Mouse (Mus musculus) intestine, embryonic 15.5 days (tissue): ENCODE results near the gene Ppm1g. TPM values are rescaled to one million over a fixed set of nuclear protein-coding genes. Genes with fewer than 3 reads are reported as not detected.

Experiments used
- ATAC-seq: fragments of 200-750 bp; cut with Nextera tagmentation; 2 replicates; pipeline ENCODE4 v1.8.0; 2017; ENCODE audit warnings: moderate TSS enrichment, moderate library complexity
- H3K27ac ChIP-seq: fragments of 300-500 bp; sonication (generic); 2 replicates; pipeline ENCODE4 v1.5.1; 2015; ENCODE audit warnings: mild to moderate bottlenecking, inconsistent platforms
- H3K27me3 ChIP-seq: fragments of 300-500 bp; sonication (generic); replicated peaks from 2 replicates; pipeline ENCODE4 v1.6.1; 2015; ENCODE audit warnings: inconsistent platforms
- H3K36me3 ChIP-seq: fragments of 300-500 bp; sonication (generic); 2 replicates; pipeline ENCODE4 v1.6.1; 2015; ENCODE audit warnings: inconsistent platforms
- H3K4me1 ChIP-seq: fragments of 300-500 bp; sonication (generic); replicated peaks from 2 replicates; pipeline ENCODE4 v1.6.1; 2015; ENCODE audit warnings: inconsistent platforms
- H3K4me2 ChIP-seq: fragments of 300-500 bp; sonication (generic); replicated peaks from 2 replicates; pipeline ENCODE4 v1.6.1; 2015; ENCODE audit warnings: mild to moderate bottlenecking, inconsistent platforms
- H3K4me3 ChIP-seq: fragments of 300-500 bp; sonication (generic); replicated peaks from 2 replicates; pipeline ENCODE4 v1.5.1; 2015; ENCODE audit warnings: inconsistent platforms
- H3K9ac ChIP-seq: fragments of 300-500 bp; sonication (generic); 2 replicates; pipeline ENCODE4 v1.6.1; 2015; ENCODE audit warnings: inconsistent platforms
- H3K9me3 ChIP-seq: fragments of 300-500 bp; sonication (generic); 2 replicates; pipeline ENCODE4 v1.6.1; 2016; ENCODE audit warnings: inconsistent platforms
- WGBS: fragments of 180-500 bp; shearing (Covaris S2); methylation state at CpG from one replicate; pipeline ENCODE4 v1.1.7; 2015; 5-methylcytosine and 5-hydroxymethylcytosine counted together
- polyA plus RNA-seq: library from polyadenylated mRNA; unstranded; fragments of >200 nt; fragmentation: Nextera tagmentation; extraction: Ambion mirVana; gene quantifications from 2 replicates; pipeline ENCODE4 v1.2.1, GENCODE M21; 2015

Gene Ppm1g
- polyA plus RNA-seq, 1 experiment from 2014 or later = 124 TPM

DNA sequence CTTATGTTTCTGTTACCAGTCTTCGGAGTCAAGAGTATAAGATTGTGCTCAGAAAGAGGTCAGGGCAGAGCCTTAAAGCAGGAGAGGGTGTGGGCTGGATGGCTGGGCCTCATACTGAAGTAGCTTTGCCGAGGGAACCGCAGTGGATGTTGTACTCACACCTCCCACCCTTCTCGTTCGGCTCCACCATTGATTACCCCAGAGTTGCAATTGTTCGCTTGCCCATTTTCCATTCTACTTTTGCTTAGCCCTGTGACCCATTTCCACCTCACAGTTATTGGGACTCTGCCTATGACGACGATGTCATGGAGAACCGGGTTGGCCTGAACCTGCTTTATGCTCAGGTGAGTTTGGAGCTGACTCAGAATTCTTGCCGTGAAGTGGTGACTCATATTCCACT is 24.3 kb downstream of the Ppm1g start:
- Histone ChIP-seq H3K4me1 (peaks cover 26% of the 10 kb centered on the region), H3K9me3 (0 out of 2 replicates have a peak, but pooled peaks cover 4% of the 10 kb centered on the region), H3K4me2 (no peak overlapping the region), H3K36me3 (peaks cover 52% of the 10 kb centered on the region), H3K27ac (no peak overlapping the region), H3K9ac (no peak overlapping the region), H3K27me3 (no peaks in the 10 kb centered on the region), H3K4me3 (no peak overlapping the region)
- ATAC-seq = no peak
- 92% methylated on average over 10 of the region's 10 CpGs for WGBS

DNA sequence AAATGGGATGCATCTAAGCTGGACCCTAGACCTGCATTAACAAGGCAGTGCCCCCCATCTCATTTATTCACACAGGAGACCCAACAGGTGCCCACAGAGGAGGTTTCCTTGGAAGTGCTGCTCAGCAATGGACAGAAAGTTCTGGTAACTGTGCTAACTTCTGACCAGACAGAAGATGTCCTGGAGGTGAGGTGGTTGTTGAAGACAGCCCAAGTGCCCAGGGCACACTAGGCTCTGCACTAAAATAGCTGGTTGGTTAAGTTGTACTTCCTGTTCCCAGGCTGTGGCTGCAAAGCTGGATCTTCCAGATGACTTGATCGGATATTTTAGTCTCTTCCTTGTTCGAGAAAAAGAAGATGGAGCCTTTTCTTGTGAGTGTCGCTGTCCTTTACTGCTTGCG is 24.8 kb downstream of the Ppm1g start:
- WGBS = 88% methylated on average over 4 of the region's 4 CpGs
- ATAC-seq = no peak
- no peaks in the 10 kb centered on the region for H3K27me3 ChIP-seq
- no peak overlapping the region for H3K27ac ChIP-seq
- peaks cover 58% of the 10 kb centered on the region for H3K36me3 ChIP-seq
- no peak overlapping the region for H3K4me2 ChIP-seq
- H3K4me3 ChIP-seq = no peak overlapping the region
- H3K4me1 ChIP-seq = peaks cover 23% of the 10 kb centered on the region
- H3K9ac ChIP-seq = no peak overlapping the region
- H3K9me3 ChIP-seq = 0 out of 2 replicates have a peak, but pooled peaks cover 4% of the 10 kb centered on the region

DNA sequence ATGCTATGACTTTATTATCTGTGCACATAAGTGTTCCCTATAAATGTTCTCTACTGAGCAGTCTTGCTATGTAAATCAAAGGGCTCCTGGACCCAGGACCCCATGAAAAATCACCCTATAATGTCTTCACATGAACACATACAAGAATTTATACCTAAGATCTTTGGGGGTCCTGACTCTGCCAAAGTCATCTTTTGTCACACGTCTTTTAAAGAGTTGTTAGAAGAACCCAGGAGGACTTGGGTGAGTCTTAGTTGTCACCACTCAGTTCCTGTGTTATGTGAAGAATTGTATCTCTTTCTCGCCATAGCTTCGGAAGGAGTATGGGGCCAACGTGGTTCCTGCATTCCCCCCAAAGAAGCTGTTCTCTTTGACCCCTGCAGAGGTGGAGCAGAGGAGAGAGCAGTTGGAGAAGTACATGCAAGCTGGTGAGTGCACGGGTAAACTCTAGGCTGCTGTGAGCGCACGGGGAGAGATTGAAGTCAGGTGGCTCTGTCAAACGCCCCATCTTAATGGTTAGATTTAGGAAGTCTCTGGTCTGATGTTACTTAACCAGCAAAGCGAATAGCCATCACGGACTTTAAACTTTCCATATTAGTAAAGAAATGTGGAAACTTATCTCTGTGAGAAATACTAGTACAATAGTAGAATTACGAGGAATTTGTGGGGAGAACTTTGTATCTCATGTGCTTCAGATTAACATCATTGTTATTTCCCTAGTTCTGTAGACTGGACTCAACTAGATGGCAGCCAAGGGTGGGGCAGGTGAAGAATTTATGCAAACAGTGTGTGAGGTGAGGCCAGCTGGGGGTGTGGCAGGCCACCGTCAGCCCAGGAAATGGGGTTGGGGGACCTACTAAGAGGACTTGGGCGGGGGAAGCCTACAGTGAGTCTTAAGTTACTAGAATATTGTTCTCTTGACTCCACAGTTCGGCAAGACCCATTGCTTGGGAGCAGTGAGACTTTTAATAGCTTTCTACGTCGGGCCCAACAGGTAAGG is 25.7 kb downstream of the Ppm1g start:
- Histone ChIP-seq H3K4me1 (peaks cover 17% of the 10 kb centered on the region; the same call in 1 of the 2 replicates), H3K4me2 (peak overlapping the region; percentile 80; the same call in 1 of the 2 replicates), H3K27ac (no peak overlapping the region), H3K9me3 (no peaks in the 10 kb centered on the region), H3K4me3 (peak overlapping the region; percentile 67; the same call in 1 of the 2 replicates), H3K27me3 (no peaks in the 10 kb centered on the region), H3K9ac (no peak overlapping the region), H3K36me3 (peaks cover 54% of the 10 kb centered on the region)
- WGBS = 89% methylated on average over 16 of the region's 16 CpGs
- ATAC-seq = no peak

- 10% methylated on average over 25 of the region's 25 CpGs for WGBS
- ATAC-seq = no peak
Measured at GRCm38 (mm10) chr5:31193631-31194281, 26.7 kb downstream of the Ppm1g start.

DNA sequence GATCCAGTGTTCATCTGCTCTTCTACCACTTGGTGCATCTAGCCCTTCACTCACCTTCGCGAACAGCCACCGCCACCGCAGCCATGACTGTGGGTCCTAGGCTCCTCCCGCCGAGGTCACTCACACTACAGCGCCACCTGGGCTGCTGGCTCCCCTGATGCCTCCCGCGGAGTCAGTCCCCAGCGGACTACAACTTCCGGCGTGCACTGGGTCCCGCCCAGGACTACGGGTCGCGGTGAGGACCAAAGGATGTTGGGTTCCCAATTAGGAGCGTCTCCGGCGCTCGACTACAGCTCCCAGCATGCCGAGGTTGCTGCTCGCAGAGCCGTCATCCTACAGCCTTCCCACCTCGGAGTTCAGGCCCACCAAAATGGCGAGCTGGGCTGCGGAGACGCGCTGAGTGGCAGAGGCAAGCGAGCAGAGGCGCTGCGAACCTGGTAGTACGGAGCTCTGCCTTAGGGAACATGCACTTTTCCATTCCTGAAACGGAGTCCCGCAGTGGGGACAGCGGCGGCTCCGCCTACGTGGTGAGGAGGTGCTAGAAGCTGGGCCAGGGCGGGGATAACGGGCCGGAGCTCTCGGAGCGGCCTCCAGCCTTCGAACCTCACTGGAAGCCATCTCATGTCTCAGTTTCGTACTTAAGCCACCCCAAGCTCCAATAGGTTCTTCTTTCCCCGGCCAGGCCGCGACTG is 27.4 kb downstream of the Ppm1g start, which contains the start of the genes Snx17 and Eif2b4:
TSS of gene Snx17 (plus strand) at position 289 of the 692 bp plus-strand sequence.
TSS of gene Eif2b4 (minus strand) at position 492 of the 692 bp plus-strand sequence.
- Histone ChIP-seq H3K9ac (peak within 1 kb of the TSS; percentile 93), H3K27ac (peak within 1 kb of the TSS; percentile 87), H3K27me3 (no peaks in the 10 kb centered on the region), H3K9me3 (no peaks in the 10 kb centered on the region), H3K4me2 (peak within 1 kb of the TSS; percentile 80), H3K4me1 (peaks cover 17% of the 10 kb centered on the region; the same call in 1 of the 2 replicates), H3K4me3 (peak within 1 kb of the TSS; percentile 67), H3K36me3 (peaks cover 50% of the 10 kb centered on the region)
- ATAC-seq = peak; percentile 98
- under 1% methylated on average over 48 of the region's 48 CpGs for WGBS

More at GRCm38 (mm10) chr5:31193631-31194281, 26.7 kb downstream of the Ppm1g start:
- H3K4me2 ChIP-seq = peak overlapping the region; percentile 80
- H3K9me3 ChIP-seq = no peaks in the 10 kb centered on the region
- peaks cover 17% of the 10 kb centered on the region; the same call in 1 of the 2 replicates for H3K4me1 ChIP-seq
- no peaks in the 10 kb centered on the region for H3K27me3 ChIP-seq
- peaks cover 51% of the 10 kb centered on the region for H3K36me3 ChIP-seq
- H3K27ac ChIP-seq = peak overlapping the region; percentile 81
- peak overlapping the region; percentile 67 for H3K4me3 ChIP-seq
- H3K9ac ChIP-seq = peak overlapping the region; percentile 93

DNA sequence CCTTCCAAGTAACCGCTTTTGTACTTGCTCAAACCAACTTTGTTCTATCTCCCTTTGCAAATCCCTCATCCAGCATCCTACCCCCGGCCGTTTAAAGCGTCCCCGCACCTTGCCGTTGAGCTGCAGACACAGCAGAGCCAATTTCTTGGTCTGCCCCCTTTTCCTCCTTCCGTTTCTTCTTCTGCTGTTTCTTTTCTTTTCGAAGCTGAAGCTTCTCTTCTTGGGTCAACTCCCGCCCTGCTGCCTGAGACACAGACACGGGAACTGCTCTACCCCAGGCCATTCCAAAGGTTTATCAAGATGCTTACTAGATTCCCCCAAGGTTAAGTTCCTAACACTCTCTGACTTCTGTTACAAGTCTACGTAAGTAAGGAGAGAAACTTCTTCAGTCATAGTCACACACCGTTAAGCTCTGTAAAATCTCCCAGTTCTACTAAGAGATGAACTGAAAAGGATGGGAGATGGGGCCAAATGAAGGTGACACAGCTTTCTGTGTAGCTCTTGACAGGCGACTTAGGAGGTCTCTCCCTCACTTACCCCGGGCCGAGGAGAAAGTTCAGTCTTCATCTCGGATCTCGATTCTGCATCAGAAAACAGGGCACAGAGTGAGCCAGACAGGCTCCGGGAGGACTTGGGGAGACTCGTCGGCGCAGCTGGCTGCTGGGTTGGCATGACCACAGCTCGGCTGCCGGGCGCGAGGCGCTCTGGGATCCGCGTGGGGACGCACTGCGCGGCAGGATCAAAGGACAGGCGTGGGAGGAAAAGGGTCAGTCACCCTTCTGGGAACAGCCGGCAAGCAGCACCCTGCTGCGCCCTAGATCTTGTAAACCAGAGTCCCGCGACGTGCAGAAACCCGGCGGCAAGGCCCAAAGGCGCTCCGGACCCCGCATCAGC is 28.2 kb downstream of the Ppm1g start:
- 11% methylated on average over 42 of the region's 42 CpGs for WGBS
- H3K9me3 ChIP-seq = no peaks in the 10 kb centered on the region
- H3K36me3 ChIP-seq = peaks cover 49% of the 10 kb centered on the region
- H3K27me3 ChIP-seq = no peaks in the 10 kb centered on the region
- peaks cover 17% of the 10 kb centered on the region; the same call in 1 of the 2 replicates for H3K4me1 ChIP-seq
- ATAC-seq = peak; percentile 81
- peak overlapping the region; percentile 80 for H3K4me2 ChIP-seq
- H3K27ac ChIP-seq = peak overlapping the region; percentile 87
- peak overlapping the region; percentile 67 for H3K4me3 ChIP-seq
- peak overlapping the region; percentile 93 for H3K9ac ChIP-seq

GRCm38 (mm10) chr5:31190201-31190600 is 30.3 kb downstream of the Ppm1g start:
- Histone ChIP-seq H3K4me1 (peaks cover 17% of the 10 kb centered on the region; the same call in 1 of the 2 replicates), H3K4me3 (no peak overlapping the region), H3K4me2 (no peak overlapping the region), H3K36me3 (peaks cover 34% of the 10 kb centered on the region), H3K27ac (no peak overlapping the region), H3K9me3 (no peaks in the 10 kb centered on the region), H3K9ac (no peak overlapping the region), H3K27me3 (no peaks in the 10 kb centered on the region)
- no peak for ATAC-seq
- WGBS = 88% methylated on average over 9 of the region's 9 CpGs

DNA sequence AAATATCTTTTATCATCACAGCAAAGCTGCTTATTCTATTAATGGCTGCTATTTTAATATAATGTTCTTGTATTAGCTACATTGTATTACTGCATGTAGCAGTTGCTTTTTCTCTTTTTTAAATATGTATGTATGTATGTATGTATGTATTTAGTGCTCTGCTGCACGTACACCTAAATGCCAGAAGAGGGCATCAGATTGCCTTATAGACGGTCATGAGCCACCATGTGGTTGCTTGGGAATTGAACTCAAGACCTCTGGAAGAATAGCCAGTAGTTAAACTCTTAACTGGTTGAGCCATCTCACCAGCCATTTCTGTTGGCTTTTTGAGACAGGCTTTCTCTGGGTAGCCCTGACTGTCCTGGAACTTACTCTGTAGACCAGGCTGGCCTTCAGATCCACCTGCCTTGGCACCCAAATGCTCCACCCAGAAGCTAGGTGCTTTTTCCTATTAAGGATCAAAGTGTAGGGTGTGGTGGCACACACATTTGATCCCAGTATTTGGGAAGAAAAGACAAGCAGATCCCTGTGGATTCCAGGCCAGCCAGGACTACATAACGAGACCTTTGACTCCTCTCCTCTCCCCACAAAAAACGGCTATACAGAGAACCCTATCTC is 32.2 kb downstream of the Ppm1g start:
- WGBS = 75% methylated on average over 4 of the region's 4 CpGs
- Histone ChIP-seq H3K9me3 (no peaks in the 10 kb centered on the region), H3K9ac (no peak overlapping the region), H3K4me3 (no peak overlapping the region), H3K36me3 (peaks cover 33% of the 10 kb centered on the region), H3K4me2 (no peak overlapping the region), H3K27me3 (no peaks in the 10 kb centered on the region), H3K27ac (no peak overlapping the region), H3K4me1 (peaks cover 10% of the 10 kb centered on the region; the same call in 1 of the 2 replicates)
- ATAC-seq = no peak

DNA sequence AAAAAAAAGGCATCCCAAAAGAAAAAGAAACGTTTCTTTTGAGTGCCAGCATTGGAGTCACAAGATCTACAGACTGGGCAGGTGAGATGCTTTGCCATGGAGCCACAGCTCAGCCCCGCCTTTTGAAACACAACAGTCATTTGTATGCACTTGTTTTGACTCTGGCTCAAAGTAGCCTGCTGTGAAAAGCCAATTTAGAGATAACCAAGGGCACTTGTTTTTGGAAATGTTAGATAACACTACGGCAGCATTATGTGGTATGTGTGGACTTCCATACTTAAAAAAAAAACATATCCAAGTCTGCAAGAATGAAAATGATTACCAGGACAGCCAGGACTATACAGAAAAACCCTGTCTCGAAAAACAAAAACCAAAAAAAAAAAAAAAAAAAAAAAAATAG is 36.8 kb downstream of the Ppm1g start:
- Histone ChIP-seq H3K4me3 (no peak overlapping the region), H3K27me3 (no peaks in the 10 kb centered on the region), H3K4me2 (no peak overlapping the region), H3K4me1 (no peaks in the 10 kb centered on the region), H3K9me3 (no peaks in the 10 kb centered on the region), H3K36me3 (peaks cover 16% of the 10 kb centered on the region), H3K27ac (no peak overlapping the region), H3K9ac (no peak overlapping the region)
- ATAC-seq = no peak
- 60% methylated on average over 4 of the region's 4 CpGs for WGBS

GRCm38 (mm10) chr5:31181183-31181770 is 39.2 kb downstream of the Ppm1g start:
- 86% methylated on average over 9 of the region's 9 CpGs for whole genome bisulfite sequencing
- H3K36me3 ChIP-seq = no peaks in the 10 kb centered on the region
- H3K27me3 ChIP-seq = no peaks in the 10 kb centered on the region
- no peak overlapping the region for H3K4me3 ChIP-seq
- no peaks in the 10 kb centered on the region for H3K9me3 ChIP-seq
- no peak for ATAC-seq
- H3K27ac ChIP-seq = no peak overlapping the region
- H3K4me1 ChIP-seq = no peaks in the 10 kb centered on the region
- no peak overlapping the region for H3K4me2 ChIP-seq
- H3K9ac ChIP-seq = no peak overlapping the region
